Comparison of ENCODE assay signal across 19 mouse cellular contexts in genomic region chr6:89669556-89669955, GRCm38 (mm10). TPM values are rescaled to one million over a fixed set of nuclear protein-coding genes. Genes with fewer than 3 reads are reported as not detected.
A peak's percentile ranks its signal among the peaks of the same experiment; 100 is the strongest.
DNase-seq lines count a peak whose midpoint lies in the region.
"Had no signal": no experiment of that assay in that cellular context is flagged by ENCODE, and none has a peak within 500 bp of the region (broad histone marks: within the 10 kb centered on the region; RNA-seq: fewer than 3 reads in every experiment).

No protein-coding gene starts in this region.

- DNase-seq in heart, postnatal 4 days, result peak; percentile 2
- DNase-seq in heart, adult 18-20 months, result no peak
- DNase-seq in right cerebral cortex, postnatal 10 days (ENCODE audit: low spot score in 2 of 2), result peak; percentile 13 to 19
- DNase-seq in right cerebral cortex, postnatal 25 days, result no peak
- peak; percentile 65 for DNase-seq in retina, embryonic 14.5 days (ENCODE audit: low spot score)
- no peak for DNase-seq in MN1 (ENCODE audit: low spot score)
- DNase-seq: adrenal gland, postnatal 10 days; adrenal gland, postnatal 36 days; cerebellum, adult 18-20 months; cerebellum, adult 9-10 months; cerebellum, postnatal 14 days; gastrocnemius, postnatal 10 days; gastrocnemius, postnatal 36 days had no signal

RNA-seq across cellular contexts. Expression of gene Txnrd3, which starts 25.8 kb away (rescaled TPM):
- 10 to 100 TPM; 27.1 to 27.3 TPM for total RNA-seq in heart, postnatal 4 days (2021)
- 10 to 100 TPM; 14.6 to 17.1 TPM for total RNA-seq in heart, adult 18-20 months (2021)

RNA-seq across cellular contexts. Expression of gene Vmn1r40, which starts 37.8 kb away (rescaled TPM):
- total RNA-seq in heart, postnatal 4 days (2021), result not detected
- total RNA-seq in heart, adult 18-20 months (2021), result not detected
- total RNA-seq: adrenal gland, adult 18-20 months; adrenal gland, postnatal 10 days; adrenal gland, postnatal 36 days; gastrocnemius, adult 18-20 months; gastrocnemius, postnatal 10 days; gastrocnemius, postnatal 36 days; granulocyte monocyte progenitor cell, adult 5-6 weeks; heart, postnatal 25 days; hindbrain, postnatal 0 days; MEL had no signal

Comparison
In these comparisons a context has a peak if more than half of its experiments do, and no peak if none do; other contexts are left out.
1. DNase-seq: peak in heart, postnatal 4 days (single experiment), right cerebral cortex, postnatal 10 days (2 of 2) and retina, embryonic 14.5 days (single experiment); none in heart, adult 18-20 months (0 of 2), right cerebral cortex, postnatal 25 days (single experiment) and MN1 (single experiment).